Mouse (Mus musculus): ENCODE results near the gene Kcnmb1.

DNA sequence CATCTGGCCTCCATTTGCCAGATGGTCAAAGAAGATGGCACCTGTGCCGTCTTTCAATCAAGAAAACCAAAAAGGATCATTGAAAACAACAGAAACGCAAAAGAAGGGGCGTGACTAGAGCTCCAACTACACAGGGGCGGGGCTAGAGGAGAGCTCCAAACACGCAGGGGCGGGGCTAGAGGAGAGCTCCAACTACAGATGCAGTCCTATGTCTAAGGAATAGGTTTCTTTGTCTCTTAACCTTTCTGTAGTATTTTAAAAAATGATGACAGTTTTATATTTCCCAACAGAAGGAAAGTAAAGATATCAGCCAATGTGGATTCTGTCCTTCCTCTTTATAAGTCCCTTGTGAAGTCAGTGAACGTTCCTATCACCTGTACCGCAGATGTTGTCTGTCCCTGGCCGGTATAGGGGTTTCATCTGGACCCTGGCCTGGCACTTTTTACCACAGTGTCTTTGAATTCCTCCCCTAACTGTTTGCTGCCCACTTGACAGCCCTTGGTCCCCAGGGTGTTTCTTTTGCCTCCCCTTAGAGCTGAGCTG is 18.0 kb upstream of the Kcnmb1 start:
- TF ChIP-seq POLR2AphosphoS2 (IDR thresholded peaks at IDR 0.05; ENCODE audit: low read depth, low read length): no peak
- TF ChIP-seq POLR2A (IDR thresholded peaks at IDR 0.05; ENCODE audit: low read depth, low read length): no peak
- no peak for TF ChIP-seq CTCF (conservative IDR thresholded peaks at IDR 0.05 in 1 of 2, IDR thresholded peaks at IDR 0.05 in 1 of 2; ENCODE audit: low read depth in 2 of 2, low read length in 2 of 2)
- TF ChIP-seq EP300 (IDR thresholded peaks at IDR 0.05; ENCODE audit: low read length): no peak
- no peak for TF ChIP-seq BHLHE40 (IDR thresholded peaks at IDR 0.05; ENCODE audit: low read depth, low read length)
- TF ChIP-seq ELF1 (IDR thresholded peaks at IDR 0.05; ENCODE audit: low read depth, low read length): no peak
- no peak for TF ChIP-seq E2F4 (IDR thresholded peaks at IDR 0.05; ENCODE audit: insufficient replicate concordance, low read depth, low read length)

Data from CH12.LX (cell line).